Mouse (Mus musculus) myocyte (in vitro differentiated cells): ENCODE data around the gene Ccn1. TPM values are rescaled to one million over a fixed set of nuclear protein-coding genes. Genes with fewer than 3 reads are reported as not detected.

ENCODE experiments used
- H3K27me3 ChIP-seq: one replicate; pipeline ENCODE4 v1.6.1; 2011; ENCODE audit not compliant: control insufficient read depth, insufficient read depth, insufficient read length
- H3K36me3 ChIP-seq: one replicate; pipeline ENCODE4 v1.6.1; 2011; ENCODE audit not compliant: control insufficient read depth, insufficient read depth
- H3K4me2 ChIP-seq: one replicate; pipeline ENCODE4 v1.6.1; 2011; ENCODE audit warnings: low read depth, control low read depth
- H3K4me3 ChIP-seq: one replicate; pipeline ENCODE4 v1.5.1; 2011; ENCODE audit warnings: mild to moderate bottlenecking, control low read depth, moderate library complexity
- H3K79me2 ChIP-seq: one replicate; pipeline ENCODE4 v1.6.1; 2011; ENCODE audit not compliant: control insufficient read depth, insufficient read depth
- H3ac ChIP-seq: one replicate; pipeline ENCODE4 v1.6.1; 2011; ENCODE audit not compliant: control insufficient read depth, insufficient read length
- CEBPB ChIP-seq: IDR thresholded peaks from 2 replicates; pipeline ENCODE4 v1.6.1; 2011; ENCODE audit warnings: mild to moderate bottlenecking, moderate library complexity; ENCODE audit not compliant: poor library complexity, insufficient read depth, severe bottlenecking
- E2F4 ChIP-seq: IDR thresholded peaks from one replicate; pipeline ENCODE4 v1.6.1; 2011; ENCODE audit warnings: mild to moderate bottlenecking, control low read depth, moderate library complexity; ENCODE audit not compliant: insufficient read depth
- MAX ChIP-seq: IDR thresholded peaks from one replicate; pipeline ENCODE4 v1.6.1; 2011; ENCODE audit warnings: low read depth, mild to moderate bottlenecking, control low read depth
- MYOD1 ChIP-seq, 3 experiments: IDR thresholded peaks; one replicate each; pipeline ENCODE4 v1.6.1; 2011; ENCODE audit warnings: control low read depth in 2 of 3, low read depth in 2 of 3, mild to moderate bottlenecking in 2 of 3, moderate library complexity in 1 of 3; ENCODE audit not compliant: insufficient read length in 2 of 3, control insufficient read depth in 1 of 3
- MYOG ChIP-seq, 3 experiments: IDR thresholded peaks; one replicate each; pipeline ENCODE4 v1.6.1; 2011; ENCODE audit warnings: control low read depth in 2 of 3, low read depth in 2 of 3, mild to moderate bottlenecking in 2 of 3; ENCODE audit not compliant: insufficient read length in 2 of 3, control insufficient read depth in 1 of 3, insufficient read depth in 1 of 3
- POLR2A ChIP-seq: IDR thresholded peaks from one replicate; pipeline ENCODE4 v1.6.1; 2011; ENCODE audit warnings: low read depth, mild to moderate bottlenecking, control low read depth, moderate library complexity; ENCODE audit not compliant: insufficient read length
- POLR2AphosphoS2 ChIP-seq: IDR thresholded peaks from one replicate; pipeline ENCODE4 v1.6.1; 2011; ENCODE audit warnings: low read depth, control low read depth; ENCODE audit not compliant: insufficient read length
- REST ChIP-seq: IDR thresholded peaks from one replicate; pipeline ENCODE4 v1.6.1; 2011; ENCODE audit warnings: mild to moderate bottlenecking, control low read depth, moderate library complexity; ENCODE audit not compliant: insufficient read depth, insufficient read length
- SRF ChIP-seq: IDR thresholded peaks from one replicate; pipeline ENCODE4 v1.6.1; 2011; ENCODE audit warnings: low read depth; ENCODE audit not compliant: control insufficient read depth, insufficient read length
- TCF12 ChIP-seq: IDR thresholded peaks from one replicate; pipeline ENCODE4 v1.6.1; 2011; ENCODE audit warnings: mild to moderate bottlenecking, control low read depth; ENCODE audit not compliant: poor library complexity, insufficient read depth, severe bottlenecking
- TCF3 ChIP-seq: IDR thresholded peaks from one replicate; pipeline ENCODE4 v1.6.1; 2011; ENCODE audit warnings: low read depth, control low read depth; ENCODE audit not compliant: insufficient read length
- USF1 ChIP-seq: IDR thresholded peaks from one replicate; pipeline ENCODE4 v1.6.1; 2011; ENCODE audit warnings: low read depth, mild to moderate bottlenecking, control low read depth, moderate library complexity
- polyA plus RNA-seq: library from polyadenylated mRNA; unstranded; fragments of >200 nt; fragmentation: generic; extraction: Trizol; gene quantifications from one replicate; pipeline ENCODE4 v1.2.1, GENCODE M21; 2012; ENCODE audit warnings: missing spikeins

Ccn1 gene
- polyA plus RNA-seq, result 49.6 TPM

- H3K36me3 ChIP-seq, result peaks cover 8% of the 10 kb centered on the region
- no peaks in the 10 kb centered on the region for H3K27me3 ChIP-seq
- peak within 1 kb of the TSS; percentile 65 for H3K4me3 ChIP-seq
- peaks cover 22% of the 10 kb centered on the region for H3K79me2 ChIP-seq
- peak within 1 kb of the TSS; percentile 93 for H3K4me2 ChIP-seq
- peak; percentile 99 for TF ChIP-seq POLR2AphosphoS2
- TF ChIP-seq REST, result no peak
- peak; percentile 98 for TF ChIP-seq POLR2A
- peak; percentile 8 for TF ChIP-seq USF1
- H3ac ChIP-seq, result peak within 1 kb of the TSS; percentile 43
Observed at GRCm38 (mm10) chr3:145649852-145650202, at the start of gene Ccn1. Gene Ccn1 (minus strand): TSS chr3:145649981.

- TF ChIP-seq SRF, result no peak
- TF ChIP-seq REST, result no peak
- TF ChIP-seq MAX, result no peak
- TF ChIP-seq TCF3, result no peak
- no peak for TF ChIP-seq CEBPB
- no peak for TF ChIP-seq MYOD1 (IDR thresholded peaks at IDR 0.05; ENCODE audit: control insufficient read depth in 1 of 3, insufficient read length in 2 of 3, low read depth in 2 of 3)
- no peak for TF ChIP-seq POLR2AphosphoS2
- no peak for TF ChIP-seq TCF12
- no peak overlapping the region for H3K4me2 ChIP-seq
- no peak overlapping the region for H3ac ChIP-seq
- no peaks in the 10 kb centered on the region for H3K36me3 ChIP-seq
- no peaks in the 10 kb centered on the region for H3K79me2 ChIP-seq
- H3K4me3 ChIP-seq, result no peak overlapping the region
- H3K27me3 ChIP-seq, result no peaks in the 10 kb centered on the region
Observed at GRCm38 (mm10) chr3:145693361-145693760, 43.6 kb upstream of the Ccn1 start.

GRCm38 (mm10) chr3:145692037-145692436, 42.3 kb upstream of the Ccn1 start:
- no peaks in the 10 kb centered on the region for H3K27me3 ChIP-seq
- H3K79me2 ChIP-seq, result no peaks in the 10 kb centered on the region
- H3K4me2 ChIP-seq, result no peak overlapping the region
- no peaks in the 10 kb centered on the region for H3K36me3 ChIP-seq
- no peak overlapping the region for H3K4me3 ChIP-seq
- no peak overlapping the region for H3ac ChIP-seq
- no peak for TF ChIP-seq MAX
- no peak for TF ChIP-seq E2F4
- no peak for TF ChIP-seq TCF3

GRCm38 (mm10) chr3:145691415-145691814, 41.6 kb upstream of the Ccn1 start:
- Histone ChIP-seq H3K36me3 (no peaks in the 10 kb centered on the region), H3ac (no peak overlapping the region), H3K4me3 (no peak overlapping the region), H3K79me2 (no peaks in the 10 kb centered on the region), H3K27me3 (no peaks in the 10 kb centered on the region), H3K4me2 (no peak overlapping the region)
- TF ChIP-seq POLR2A, result no peak

GRCm38 (mm10) chr3:145689271-145689670, 39.5 kb upstream of the Ccn1 start:
- H3K4me3 ChIP-seq, result no peak overlapping the region
- TF ChIP-seq SRF (no peak), REST (no peak)

GRCm38 (mm10) chr3:145687836-145688235, 38.1 kb upstream of the Ccn1 start:
- TF ChIP-seq E2F4 (no peak), MYOG (IDR thresholded peaks at IDR 0.05; ENCODE audit: control insufficient read depth in 1 of 3, insufficient read depth in 1 of 3, insufficient read length in 2 of 3, low read depth in 2 of 3) (no peak)
- H3K36me3 ChIP-seq, result no peaks in the 10 kb centered on the region
- H3ac ChIP-seq, result no peak overlapping the region
- no peak overlapping the region for H3K4me3 ChIP-seq
- H3K79me2 ChIP-seq, result no peaks in the 10 kb centered on the region
- H3K4me2 ChIP-seq, result no peak overlapping the region
- H3K27me3 ChIP-seq, result no peaks in the 10 kb centered on the region

More at GRCm38 (mm10) chr3:145689271-145689670, 39.5 kb upstream of the Ccn1 start:
- Histone ChIP-seq H3K79me2 (no peaks in the 10 kb centered on the region), H3ac (no peak overlapping the region), H3K4me2 (no peak overlapping the region), H3K36me3 (no peaks in the 10 kb centered on the region), H3K27me3 (no peaks in the 10 kb centered on the region)
